Mouse (Mus musculus) small intestine, adult 2 months (tissue): ENCODE results near the gene Hist1h3g. TPM values are rescaled to one million over a fixed set of nuclear protein-coding genes. Genes with fewer than 3 reads are reported as not detected.
"Not testable (repeated sequence)": the region's sequence is repeated elsewhere in the genome, so short reads cannot be mapped to it uniquely, and the experiment has no call there.

ENCODE experiments used
- H3K27ac ChIP-seq: fragments of 200-500 bp; 2 replicates; pipeline ENCODE4 v1.5.1; 2012; ENCODE audit warnings: low read depth, low read length, control low read depth, inconsistent platforms; ENCODE audit not compliant: insufficient read depth
- H3K27me3 ChIP-seq: fragments of 200-500 bp; 2 replicates; pipeline ENCODE4 v1.6.1; 2012; ENCODE audit warnings: mild to moderate bottlenecking, moderate library complexity, low read length, inconsistent platforms; ENCODE audit not compliant: control insufficient read depth, insufficient read depth
- H3K36me3 ChIP-seq: fragments of 200-500 bp; 2 replicates; pipeline ENCODE4 v1.6.1; 2012; ENCODE audit warnings: mild to moderate bottlenecking, low read length, control low read depth, inconsistent platforms; ENCODE audit not compliant: control insufficient read depth, insufficient read depth
- H3K4me1 ChIP-seq: fragments of 200-500 bp; 2 replicates; pipeline ENCODE4 v1.6.1; 2012; ENCODE audit warnings: low read length, inconsistent platforms, mixed read lengths; ENCODE audit not compliant: control insufficient read depth, insufficient read depth, insufficient read length
- H3K4me3 ChIP-seq: fragments of 200-500 bp; 2 replicates; pipeline ENCODE4 v1.5.1; 2012; ENCODE audit warnings: low read depth, mild to moderate bottlenecking, control low read depth, inconsistent platforms, low read length, moderate library complexity
- CTCF ChIP-seq: fragments of 200-500 bp; IDR thresholded peaks from 2 replicates; pipeline ENCODE4 v1.5.1; 2012; ENCODE audit warnings: low read depth, mild to moderate bottlenecking, control low read depth, inconsistent platforms, low read length, moderate library complexity, mixed read lengths; ENCODE audit not compliant: insufficient replicate concordance, insufficient read length; ENCODE audit errors: extremely low read depth
- POLR2A ChIP-seq: fragments of 200-500 bp; IDR thresholded peaks from 2 replicates; pipeline ENCODE4 v1.6.1; 2012; ENCODE audit warnings: low read depth, mild to moderate bottlenecking, control low read depth, inconsistent platforms, low read length, moderate library complexity
- WGBS: fragments of 180-500 bp; shearing (Covaris S2); methylation state at CpG from one replicate; pipeline ENCODE4 v1.1.7; 2018; 5-methylcytosine and 5-hydroxymethylcytosine counted together
- polyA plus RNA-seq: library from polyadenylated mRNA; depleted of rRNA; stranded (reverse); fragments of >200 nt; gene quantifications from 2 replicates; pipeline ENCODE4 v1.2.3, GENCODE M21; 2012

Gene Hist1h3g
- polyA plus RNA-seq, 1 experiment, result 65.8 TPM

GRCm38 (mm10) chr13:23574546-23575170 lies 39.4 kb downstream of the Hist1h3g start:
- Histone ChIP-seq H3K27ac (peak overlapping the region; percentile 79), H3K4me3 (peak overlapping the region; percentile 52)
- H3K27me3 ChIP-seq, H3K4me1 ChIP-seq, H3K36me3 ChIP-seq: not testable (repeated sequence)
- WGBS, result 3% methylated on average over 15 of the region's 39 CpGs

DNA sequence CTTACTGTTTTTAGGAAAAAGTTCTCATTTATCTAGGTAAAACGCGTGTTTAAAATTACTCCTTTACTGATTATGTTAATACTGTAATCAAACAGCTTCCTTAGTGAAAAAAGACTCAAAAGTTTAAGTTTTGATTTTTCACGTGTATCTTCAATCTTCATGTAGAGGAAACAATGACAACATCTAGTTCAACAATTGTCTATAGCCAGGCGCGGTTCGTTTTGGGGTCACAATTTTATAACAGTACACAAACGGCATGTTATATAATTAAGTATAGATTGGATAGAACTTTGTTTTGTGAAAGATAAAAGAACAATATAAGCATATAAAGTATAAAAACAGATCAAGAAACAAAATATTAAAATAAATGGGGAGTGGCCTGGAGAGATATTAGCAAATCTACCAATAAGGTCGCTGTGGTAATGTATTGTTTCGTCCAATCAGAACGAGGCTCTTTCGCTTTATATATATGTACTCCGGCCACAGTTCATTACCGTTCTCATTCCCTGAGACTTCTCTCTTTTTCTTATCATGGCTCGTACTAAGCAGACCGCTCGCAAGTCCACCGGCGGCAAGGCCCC lies 40.1 kb downstream of the Hist1h3g start, which contains the start of gene Hist1h3d:
TSS of gene Hist1h3d (plus strand) at position 493 of the 581 bp plus-strand sequence.
- WGBS, result 1% methylated on average over 18 of the region's 18 CpGs
- Histone ChIP-seq H3K4me1 (no peaks in the 10 kb centered on the region), H3K27ac (peak within 1 kb of the TSS; percentile 79), H3K27me3 (no peaks in the 10 kb centered on the region), H3K36me3 (no peaks in the 10 kb centered on the region), H3K4me3 (peak within 1 kb of the TSS; percentile 73)
- TF ChIP-seq POLR2A (no peak), CTCF (no peak)

GRCm38 (mm10) chr13:23575864-23576313 lies 40.7 kb downstream of the Hist1h3g start:
- 1% methylated on average over 19 of the region's 40 CpGs for WGBS
- peak overlapping the region; percentile 52 for H3K27ac ChIP-seq
- peak overlapping the region; percentile 73 for H3K4me3 ChIP-seq
- TF ChIP-seq POLR2A, result 0 out of 2 replicates have a peak, but pooled peaks have one; percentile 14
- H3K4me1 ChIP-seq, H3K36me3 ChIP-seq, H3K27me3 ChIP-seq: not testable (repeated sequence)

- no peaks in the 10 kb centered on the region for H3K36me3 ChIP-seq
- H3K4me1 ChIP-seq, result no peaks in the 10 kb centered on the region
- WGBS, result 33% methylated on average over 7 of the region's 7 CpGs
- no peak for TF ChIP-seq POLR2A
- no peak for TF ChIP-seq CTCF
- H3K4me3 ChIP-seq, result peak overlapping the region; percentile 73
- H3K27me3 ChIP-seq, result no peaks in the 10 kb centered on the region
- no peak overlapping the region for H3K27ac ChIP-seq
Observed at GRCm38 (mm10) chr13:23576351-23576881, 41.2 kb downstream of the Hist1h3g start.

DNA sequence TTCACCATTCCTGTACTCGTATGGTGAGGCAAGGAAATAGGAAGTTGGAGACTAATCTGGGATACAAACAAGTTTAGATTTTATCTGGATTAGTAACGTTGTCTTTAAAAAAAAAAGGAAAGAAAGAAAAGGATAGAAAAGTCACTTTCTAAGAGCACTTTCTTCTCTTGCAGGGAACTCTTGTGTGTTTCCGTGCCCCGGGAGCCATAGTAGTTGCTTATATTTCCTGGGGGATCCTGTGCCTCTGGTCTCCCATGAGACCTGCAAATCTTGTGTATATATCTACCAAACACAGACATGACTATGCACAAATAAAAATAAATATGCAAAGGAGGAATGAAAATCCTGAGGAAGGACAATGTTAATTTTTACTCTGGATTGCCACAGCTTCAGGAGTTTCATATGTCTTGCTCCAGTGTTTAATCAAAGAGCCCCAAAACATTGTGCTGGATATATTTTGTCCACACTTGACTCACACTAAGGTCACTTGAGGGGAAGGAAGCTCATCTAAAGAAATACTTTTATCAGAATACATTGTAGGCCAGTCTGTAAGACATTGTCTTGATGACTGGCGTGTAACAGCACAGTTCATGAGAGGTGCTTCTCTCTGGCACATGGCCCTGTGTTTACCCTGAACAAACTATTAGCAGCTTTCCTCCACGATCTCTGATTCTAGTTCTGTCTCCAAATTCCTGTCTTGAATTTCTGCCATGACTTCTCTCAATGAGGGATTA lies 41.9 kb downstream of the Hist1h3g start:
- Histone ChIP-seq H3K4me3 (no peak overlapping the region), H3K27me3 (no peaks in the 10 kb centered on the region), H3K27ac (no peak overlapping the region), H3K36me3 (no peaks in the 10 kb centered on the region), H3K4me1 (no peaks in the 10 kb centered on the region)
- 49% methylated on average over 6 of the region's 6 CpGs for WGBS
- no peak for TF ChIP-seq CTCF
- no peak for TF ChIP-seq POLR2A

GRCm38 (mm10) chr13:23577835-23578234 lies 42.6 kb downstream of the Hist1h3g start:
- H3K36me3 ChIP-seq, result no peaks in the 10 kb centered on the region
- 96% methylated on average over 1 of the region's 1 CpGs for WGBS
- no peak overlapping the region for H3K4me3 ChIP-seq
- no peaks in the 10 kb centered on the region for H3K4me1 ChIP-seq
- TF ChIP-seq CTCF (no peak), POLR2A (no peak)
- no peak overlapping the region for H3K27ac ChIP-seq
- H3K27me3 ChIP-seq, result no peaks in the 10 kb centered on the region
